Mouse (Mus musculus) brain, embryonic 14.5 days (tissue): ENCODE data around the gene Scaf8.

Source experiments
- CTCF ChIP-seq: fragments of 200-500 bp; IDR thresholded peaks from 2 replicates; pipeline ENCODE4 v1.5.1; 2012; ENCODE audit warnings: inconsistent platforms, mild to moderate bottlenecking, moderate library complexity, borderline replicate concordance; ENCODE audit not compliant: insufficient read depth, insufficient read length; ENCODE audit errors: extremely low read depth
- POLR2A ChIP-seq: fragments of 200-500 bp; IDR thresholded peaks from 2 replicates; pipeline ENCODE4 v1.6.1; 2012; ENCODE audit warnings: mild to moderate bottlenecking, inconsistent platforms, borderline replicate concordance; ENCODE audit not compliant: poor library complexity, insufficient read depth, insufficient read length, severe bottlenecking; ENCODE audit errors: extremely low read depth

- TF ChIP-seq CTCF (no peak), POLR2A (no peak)
These were observed 94.8 kb downstream of the Scaf8 start for GRCm38 (mm10) chr17:3209581-3209980.
